10 mouse cellular contexts compared by ENCODE assay signal in genomic region chr4:134548169-134548938, GRCm38 (mm10). TPM values are rescaled to one million over a fixed set of nuclear protein-coding genes. Genes with fewer than 3 reads are reported as not detected.
DNase-seq lines count a peak whose midpoint lies in the region; ATAC-seq lines count a peak whose summit lies in the region.
"Had no signal": no experiment of that assay in that cellular context is flagged by ENCODE, and none has a peak within 500 bp of the region (broad histone marks: within the 10 kb centered on the region; RNA-seq: fewer than 3 reads in every experiment).

No protein-coding gene starts in this region.

- peaks cover 23% of the 10 kb centered on the region for H3K36me3 ChIP-seq in heart, embryonic 16.5 days (ENCODE audit: control insufficient read depth, insufficient read depth)
- H3K36me3 ChIP-seq in macrophage (ENCODE audit: inconsistent target), result peaks cover 6% of the 10 kb centered on the region; the same call in 1 of the 2 replicates

- H3K4me3 ChIP-seq in heart, embryonic 16.5 days (ENCODE audit: low read length), result no peak overlapping the region
- no peak overlapping the region for H3K4me3 ChIP-seq in macrophage (ENCODE audit: inconsistent target)
- H3K4me3 ChIP-seq: myocyte had no signal

- WGBS in heart, embryonic 16.5 days, result 51% methylated on average over 18 of the region's 18 CpGs
- WGBS in macrophage (ENCODE audit: missing documents), result 53% methylated on average over 18 of the region's 18 CpGs

- no peak overlapping the region; the same call in none of the 2 replicates for H3K27ac ChIP-seq in heart, embryonic 16.5 days (ENCODE audit: low read length)
- H3K27ac ChIP-seq in macrophage, result peak overlapping the region; percentile 40

- H3K9me3 ChIP-seq in heart, embryonic 16.5 days (replicated peaks; ENCODE audit: control insufficient read depth, low read length), result peaks cover 7% of the 10 kb centered on the region

- no peak overlapping the region for H3K4me2 ChIP-seq in heart, embryonic 16.5 days (ENCODE audit: low read depth, low read length)

- no peaks in the 10 kb centered on the region for H3K27me3 ChIP-seq in heart, embryonic 16.5 days (ENCODE audit: control insufficient read depth, insufficient read depth, low read length)

- peak overlapping the region; percentile 20; the same call in 1 of the 2 replicates for H3K9ac ChIP-seq in heart, embryonic 16.5 days (ENCODE audit: low read length)

- ATAC-seq in heart, embryonic 16.5 days (replicated peaks; ENCODE audit: extremely low read depth, insufficient read depth, low FRiP score), result no peak
- ATAC-seq in inflammation-experienced regulatory T-cells, adult 6 months, result no peak

- peaks cover 8% of the 10 kb centered on the region; the same call in 1 of the 2 replicates for H3K79me2 ChIP-seq in macrophage (ENCODE audit: inconsistent target)

- peak; percentile 47 for DNase-seq in gastrocnemius, adult 18-20 months (ENCODE audit: low spot score)
- no peak for DNase-seq in gastrocnemius, postnatal 10 days
- DNase-seq in adipocyte (ENCODE audit: low spot score), result peak; percentile 35
- no peak for DNase-seq in retina, postnatal 1 day
- no peak for DNase-seq in adrenal gland, postnatal 4 days (ENCODE audit: low spot score in 2 of 2)
- DNase-seq: kidney, adult 18-20 months had no signal

- peaks cover 32% of the 10 kb centered on the region for H3K4me1 ChIP-seq in heart, embryonic 16.5 days (ENCODE audit: control insufficient read depth, insufficient read depth, low read length)

RNA-seq across cellular contexts. Expression of gene Selenon, which starts 3.6 kb away (rescaled TPM):
- 1 to 10 TPM; 4.2 to 4.9 TPM for total RNA-seq in gastrocnemius, adult 18-20 months (2021)
- total RNA-seq in gastrocnemius, postnatal 10 days (2021), result 10 to 100 TPM; 22.3 to 28.7 TPM
- polyA plus RNA-seq in heart, embryonic 16.5 days (2015; fragmentation: Nextera tagmentation; extraction: Ambion mirVana), result 5.4 and 7.9 TPM in 2 replicates
- total RNA-seq in macrophage (2018; cell fraction: chromatin; rRNA removed), result 10 to 100 TPM in 20 of 26 experiments, 1 to 10 TPM in 6; 5.2 to 46.0 (median 17.1) TPM
- total RNA-seq in macrophage (2018; cell fraction: cytosol; rRNA removed), result 10 to 100 TPM; 20.5 to 62.6 (median 35.0) TPM
- 10 to 100 TPM; 11.3 to 73.6 (median 34.3) TPM for total RNA-seq in macrophage (2018; cell fraction: nucleus; rRNA removed)
- 33.9 to 45.7 TPM (median 42.5 TPM) in 3 replicates for polyA plus RNA-seq in macrophage (2018)
- 10 to 100 TPM; 49.4 to 52.7 TPM for total RNA-seq in adrenal gland, postnatal 4 days (2021)
- under 1 TPM; 0.44 to 0.63 (median 0.63) TPM for polyA plus RNA-seq in inflammation-experienced regulatory T-cells, adult 6 months (2017; shearing (Covaris generic))

RNA-seq across cellular contexts. Expression of gene Mtfr1l, which starts 13.2 kb away (rescaled TPM):
- 100 to 1,000 TPM; 139 to 147 TPM for total RNA-seq in gastrocnemius, adult 18-20 months (2021)
- total RNA-seq in gastrocnemius, postnatal 10 days (2021), result 100 to 1,000 TPM; 113 to 129 TPM
- polyA plus RNA-seq in heart, embryonic 16.5 days (2015; fragmentation: Nextera tagmentation; extraction: Ambion mirVana), result 165 and 167 TPM in 2 replicates
- total RNA-seq in macrophage (2018; cell fraction: chromatin; rRNA removed), result 10 to 100 TPM; 27.3 to 92.7 (median 58.7) TPM
- 10 to 100 TPM; 46.0 to 72.3 (median 63.0) TPM for total RNA-seq in macrophage (2018; cell fraction: cytosol; rRNA removed)
- total RNA-seq in macrophage (2018; cell fraction: nucleus; rRNA removed), result 10 to 100 TPM; 29.6 to 94.1 (median 58.5) TPM
- polyA plus RNA-seq in macrophage (2018), result 45.6 to 78.8 TPM (median 65.1 TPM) in 3 replicates
- 100 to 1,000 TPM; 123 to 134 TPM for total RNA-seq in adrenal gland, postnatal 4 days (2021)
- polyA plus RNA-seq in inflammation-experienced regulatory T-cells, adult 6 months (2017; shearing (Covaris generic)), result 100 to 1,000 TPM in 1 of 3 experiments, 10 to 100 TPM in 2; 64.7 to 110 (median 89.2) TPM

RNA-seq across cellular contexts. Expression of gene Aunip, which starts 37.6 kb away (rescaled TPM):
- total RNA-seq in gastrocnemius, adult 18-20 months (2021), result not detected
- total RNA-seq in gastrocnemius, postnatal 10 days (2021), result 1 to 10 TPM in 1 of 2 experiments, under 1 TPM in 1; 0.99 to 1.2 TPM
- polyA plus RNA-seq in heart, embryonic 16.5 days (2015; fragmentation: Nextera tagmentation; extraction: Ambion mirVana), result 8.1 and 10.0 TPM in 2 replicates
- total RNA-seq in macrophage (2018; cell fraction: chromatin; rRNA removed), result 1 to 10 TPM in 4 of 26 experiments, under 1 TPM in 8, not detected in 14; 0.58 to 2.0 (median 0.75) TPM
- total RNA-seq in macrophage (2018; cell fraction: cytosol; rRNA removed), result 1 to 10 TPM in 3 of 26 experiments, under 1 TPM in 23; 0.09 to 1.3 (median 0.68) TPM
- total RNA-seq in macrophage (2018; cell fraction: nucleus; rRNA removed), result 1 to 10 TPM in 5 of 26 experiments, under 1 TPM in 11, not detected in 10; 0.39 to 7.2 (median 0.76) TPM
- 0.18 to 6.2 TPM (median 1.8 TPM) in 3 replicates for polyA plus RNA-seq in macrophage (2018)
- 1 to 10 TPM; 4.7 to 5.4 TPM for total RNA-seq in adrenal gland, postnatal 4 days (2021)
- 1 to 10 TPM in 1 of 3 experiments, under 1 TPM in 2; 0.44 to 7.2 (median 0.94) TPM for polyA plus RNA-seq in inflammation-experienced regulatory T-cells, adult 6 months (2017; shearing (Covaris generic))

RNA-seq across cellular contexts. Expression of gene Paqr7, which starts 51.9 kb away (rescaled TPM):
- 1 to 10 TPM; 2.9 to 4.4 TPM for total RNA-seq in gastrocnemius, adult 18-20 months (2021)
- 1 to 10 TPM; 6.5 to 6.8 TPM for total RNA-seq in gastrocnemius, postnatal 10 days (2021)
- polyA plus RNA-seq in heart, embryonic 16.5 days (2015; fragmentation: Nextera tagmentation; extraction: Ambion mirVana), result 12.4 and 13.2 TPM in 2 replicates
- 10 to 100 TPM in 6 of 26 experiments, 1 to 10 TPM in 17, under 1 TPM in 3; 0.66 to 22.0 (median 3.5) TPM for total RNA-seq in macrophage (2018; cell fraction: chromatin; rRNA removed)
- total RNA-seq in macrophage (2018; cell fraction: cytosol; rRNA removed), result 10 to 100 TPM; 11.1 to 34.5 (median 22.6) TPM
- total RNA-seq in macrophage (2018; cell fraction: nucleus; rRNA removed), result 10 to 100 TPM in 22 of 26 experiments, 1 to 10 TPM in 4; 1.7 to 31.3 (median 13.6) TPM
- polyA plus RNA-seq in macrophage (2018), result 19.1 to 34.9 TPM (median 31.0 TPM) in 3 replicates
- 10 to 100 TPM; 36.8 to 40.5 TPM for total RNA-seq in adrenal gland, postnatal 4 days (2021)
- polyA plus RNA-seq in inflammation-experienced regulatory T-cells, adult 6 months (2017; shearing (Covaris generic)), result 10 to 100 TPM; 22.5 to 35.0 (median 31.7) TPM

Comparison
In these comparisons a context has a peak if more than half of its experiments do, and no peak if none do; other contexts are left out.
1. DNase-seq: peak in gastrocnemius, adult 18-20 months (single experiment) and adipocyte (single experiment); none in gastrocnemius, postnatal 10 days (single experiment), retina, postnatal 1 day (single experiment) and adrenal gland, postnatal 4 days (0 of 2).